Mouse (Mus musculus): ENCODE results near the gene Rgs9. TPM values are rescaled to one million over a fixed set of nuclear protein-coding genes. Genes with fewer than 3 reads are reported as not detected.

The Rgs9 gene
- polyA plus RNA-seq, 1 experiment = 4.8 TPM

GRCm38 (mm10) chr11:109319471-109319870 lies 21.5 kb upstream of the Rgs9 start:
- Histone ChIP-seq H3K9me3 (replicated peaks; ENCODE audit: control insufficient read depth, insufficient read depth, low read length, poor library complexity, severe bottlenecking) (no peaks in the 10 kb centered on the region), H3K27me3 (ENCODE audit: control insufficient read depth, insufficient read depth, low read length, poor library complexity, severe bottlenecking) (no peaks in the 10 kb centered on the region), H3K36me3 (ENCODE audit: control insufficient read depth, insufficient read depth, low read length, poor library complexity, severe bottlenecking) (no peaks in the 10 kb centered on the region), H3K4me1 (ENCODE audit: control insufficient read depth, insufficient read depth, low read length) (no peaks in the 10 kb centered on the region), H3K4me3 (ENCODE audit: low read depth, low read length) (no peak overlapping the region), H3K9ac (ENCODE audit: low read depth, poor library complexity, severe bottlenecking) (no peak overlapping the region), H3K27ac (ENCODE audit: insufficient read depth, low read length) (no peak overlapping the region)
- TF ChIP-seq EP300 (IDR thresholded peaks at IDR 0.05; ENCODE audit: insufficient read depth, low read depth, low read length) (no peak), CTCF (IDR thresholded peaks at IDR 0.05; ENCODE audit: low read depth, low read length) (no peak), POLR2A (IDR thresholded peaks at IDR 0.05; ENCODE audit: insufficient read depth, low read length) (no peak)

DNA sequence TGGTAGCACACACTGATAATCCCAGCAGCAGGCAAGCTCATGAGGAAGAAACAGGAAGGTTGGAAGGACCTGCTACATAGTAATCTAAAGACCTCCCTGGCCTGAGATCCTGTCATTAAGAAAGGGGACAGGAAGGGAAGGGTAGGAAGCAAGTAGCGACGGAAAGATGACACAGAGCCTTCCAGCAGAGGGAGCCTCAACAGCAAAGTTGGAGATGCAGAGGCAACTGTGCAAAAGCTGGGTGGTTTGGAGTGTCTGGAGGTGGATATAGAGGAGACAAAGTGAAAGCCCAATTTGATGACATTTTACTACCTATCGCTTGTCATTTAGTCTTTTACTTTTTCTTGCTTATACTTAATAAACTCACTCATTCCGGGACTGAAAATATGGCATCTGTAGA lies 19.0 kb upstream of the Rgs9 start:
- H3K36me3 ChIP-seq (ENCODE audit: control insufficient read depth, insufficient read depth, low read length, poor library complexity, severe bottlenecking) = no peaks in the 10 kb centered on the region
- H3K4me1 ChIP-seq (ENCODE audit: control insufficient read depth, insufficient read depth, low read length) = no peaks in the 10 kb centered on the region
- no peaks in the 10 kb centered on the region for H3K27me3 ChIP-seq (ENCODE audit: control insufficient read depth, insufficient read depth, low read length, poor library complexity, severe bottlenecking)
- TF ChIP-seq POLR2A (IDR thresholded peaks at IDR 0.05; ENCODE audit: insufficient read depth, low read length) (no peak), CTCF (IDR thresholded peaks at IDR 0.05; ENCODE audit: low read depth, low read length) (peak; percentile 76)
- H3K4me3 ChIP-seq (ENCODE audit: low read depth, low read length) = no peak overlapping the region
- H3K9me3 ChIP-seq (replicated peaks; ENCODE audit: control insufficient read depth, insufficient read depth, low read length, poor library complexity, severe bottlenecking) = no peaks in the 10 kb centered on the region
- H3K9ac ChIP-seq (ENCODE audit: low read depth, poor library complexity, severe bottlenecking) = no peak overlapping the region
- no peak overlapping the region for H3K27ac ChIP-seq (ENCODE audit: insufficient read depth, low read length)

- Histone ChIP-seq H3K4me1 (ENCODE audit: control insufficient read depth, insufficient read depth, low read length) (no peaks in the 10 kb centered on the region), H3K27ac (ENCODE audit: insufficient read depth, low read length) (no peak overlapping the region), H3K4me3 (ENCODE audit: low read depth, low read length) (peak overlapping the region; percentile 99), H3K9ac (ENCODE audit: low read depth, poor library complexity, severe bottlenecking) (peak overlapping the region; percentile 79), H3K36me3 (ENCODE audit: control insufficient read depth, insufficient read depth, low read length, poor library complexity, severe bottlenecking) (no peaks in the 10 kb centered on the region), H3K9me3 (replicated peaks; ENCODE audit: control insufficient read depth, insufficient read depth, low read length, poor library complexity, severe bottlenecking) (no peaks in the 10 kb centered on the region), H3K27me3 (ENCODE audit: control insufficient read depth, insufficient read depth, low read length, poor library complexity, severe bottlenecking) (no peaks in the 10 kb centered on the region)
- TF ChIP-seq POLR2A (IDR thresholded peaks at IDR 0.05; ENCODE audit: insufficient read depth, low read length) (peak; percentile 51), EP300 (IDR thresholded peaks at IDR 0.05; ENCODE audit: insufficient read depth, low read depth, low read length) (0 out of 2 replicates have a peak, but pooled peaks have one; percentile 21), CTCF (IDR thresholded peaks at IDR 0.05; ENCODE audit: low read depth, low read length) (no peak)
Observed at GRCm38 (mm10) chr11:109311885-109312605, 14.1 kb upstream of the Rgs9 start.

DNA sequence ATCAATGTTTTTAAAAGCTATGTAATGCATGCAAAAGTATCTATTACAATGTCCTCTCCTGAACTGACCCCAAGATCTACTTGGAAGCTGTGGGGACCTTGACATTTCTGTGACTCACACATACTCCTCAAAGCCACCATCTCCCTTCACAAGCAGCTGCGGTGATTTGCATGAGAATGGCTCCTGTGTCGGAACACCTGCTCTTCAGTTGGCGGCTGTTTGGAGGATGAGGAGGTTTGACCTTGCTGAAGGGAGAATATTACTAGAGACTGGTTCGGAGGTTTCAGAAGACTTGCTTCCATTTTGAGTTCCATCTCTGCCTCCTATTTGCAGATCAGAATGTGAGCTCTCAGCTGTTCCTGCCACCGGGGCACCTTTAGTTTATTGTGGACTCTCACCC lies 7.8 kb upstream of the Rgs9 start:
- TF ChIP-seq EP300 (IDR thresholded peaks at IDR 0.05; ENCODE audit: insufficient read depth, low read depth, low read length) (peak; percentile 91), CTCF (IDR thresholded peaks at IDR 0.05; ENCODE audit: low read depth, low read length) (no peak), POLR2A (IDR thresholded peaks at IDR 0.05; ENCODE audit: insufficient read depth, low read length) (no peak)
- no peak overlapping the region for H3K9ac ChIP-seq (ENCODE audit: low read depth, poor library complexity, severe bottlenecking)
- H3K4me1 ChIP-seq (ENCODE audit: control insufficient read depth, insufficient read depth, low read length) = no peaks in the 10 kb centered on the region
- H3K27ac ChIP-seq (ENCODE audit: insufficient read depth, low read length) = no peak overlapping the region
- no peak overlapping the region for H3K4me3 ChIP-seq (ENCODE audit: low read depth, low read length)
- H3K27me3 ChIP-seq (ENCODE audit: control insufficient read depth, insufficient read depth, low read length, poor library complexity, severe bottlenecking) = no peaks in the 10 kb centered on the region
- H3K9me3 ChIP-seq (replicated peaks; ENCODE audit: control insufficient read depth, insufficient read depth, low read length, poor library complexity, severe bottlenecking) = no peaks in the 10 kb centered on the region; the same call in none of the 2 replicates
- H3K36me3 ChIP-seq (ENCODE audit: control insufficient read depth, insufficient read depth, low read length, poor library complexity, severe bottlenecking) = no peaks in the 10 kb centered on the region

GRCm38 (mm10) chr11:109302338-109302737 lies 4.4 kb upstream of the Rgs9 start:
- Histone ChIP-seq H3K4me1 (ENCODE audit: control insufficient read depth, insufficient read depth, low read length) (no peaks in the 10 kb centered on the region), H3K27ac (ENCODE audit: insufficient read depth, low read length) (no peak overlapping the region), H3K36me3 (ENCODE audit: control insufficient read depth, insufficient read depth, low read length, poor library complexity, severe bottlenecking) (no peaks in the 10 kb centered on the region), H3K4me3 (ENCODE audit: low read depth, low read length) (no peak overlapping the region), H3K9ac (ENCODE audit: low read depth, poor library complexity, severe bottlenecking) (no peak overlapping the region), H3K9me3 (replicated peaks; ENCODE audit: control insufficient read depth, insufficient read depth, low read length, poor library complexity, severe bottlenecking) (no peaks in the 10 kb centered on the region; the same call in none of the 2 replicates), H3K27me3 (ENCODE audit: control insufficient read depth, insufficient read depth, low read length, poor library complexity, severe bottlenecking) (no peaks in the 10 kb centered on the region)
- no peak for TF ChIP-seq POLR2A (IDR thresholded peaks at IDR 0.05; ENCODE audit: insufficient read depth, low read length)

GRCm38 (mm10) chr11:109297031-109297430 lies 898 bp downstream of the Rgs9 start:
- no peaks in the 10 kb centered on the region for H3K27me3 ChIP-seq (ENCODE audit: control insufficient read depth, insufficient read depth, low read length, poor library complexity, severe bottlenecking)
- no peak overlapping the region for H3K27ac ChIP-seq (ENCODE audit: insufficient read depth, low read length)
- no peak overlapping the region for H3K9ac ChIP-seq (ENCODE audit: low read depth, poor library complexity, severe bottlenecking)
- no peaks in the 10 kb centered on the region for H3K9me3 ChIP-seq (replicated peaks; ENCODE audit: control insufficient read depth, insufficient read depth, low read length, poor library complexity, severe bottlenecking)
- H3K4me1 ChIP-seq (ENCODE audit: control insufficient read depth, insufficient read depth, low read length) = no peaks in the 10 kb centered on the region
- no peaks in the 10 kb centered on the region for H3K36me3 ChIP-seq (ENCODE audit: control insufficient read depth, insufficient read depth, low read length, poor library complexity, severe bottlenecking)
- no peak overlapping the region for H3K4me3 ChIP-seq (ENCODE audit: low read depth, low read length)
- no peak for TF ChIP-seq POLR2A (IDR thresholded peaks at IDR 0.05; ENCODE audit: insufficient read depth, low read length)
- TF ChIP-seq CTCF (IDR thresholded peaks at IDR 0.05; ENCODE audit: low read depth, low read length) = no peak
- no peak for TF ChIP-seq EP300 (IDR thresholded peaks at IDR 0.05; ENCODE audit: insufficient read depth, low read depth, low read length)

Measured in ES-Bruce4 (cell line).